Mouse (Mus musculus) bone marrow, adult 2 months (tissue): ENCODE results near the gene Kansl2.

Source experiments
- CTCF ChIP-seq: fragments of 200-500 bp; IDR thresholded peaks from 2 replicates; pipeline ENCODE4 v1.5.1; 2011; ENCODE audit warnings: low read length, control low read depth; ENCODE audit not compliant: control insufficient read depth, insufficient read depth
- POLR2A ChIP-seq: fragments of 200-500 bp; IDR thresholded peaks from 2 replicates; pipeline ENCODE4 v1.6.1; 2011; ENCODE audit warnings: low read depth, mild to moderate bottlenecking, control low read depth, low read length, borderline replicate concordance; ENCODE audit not compliant: control insufficient read depth

DNA sequence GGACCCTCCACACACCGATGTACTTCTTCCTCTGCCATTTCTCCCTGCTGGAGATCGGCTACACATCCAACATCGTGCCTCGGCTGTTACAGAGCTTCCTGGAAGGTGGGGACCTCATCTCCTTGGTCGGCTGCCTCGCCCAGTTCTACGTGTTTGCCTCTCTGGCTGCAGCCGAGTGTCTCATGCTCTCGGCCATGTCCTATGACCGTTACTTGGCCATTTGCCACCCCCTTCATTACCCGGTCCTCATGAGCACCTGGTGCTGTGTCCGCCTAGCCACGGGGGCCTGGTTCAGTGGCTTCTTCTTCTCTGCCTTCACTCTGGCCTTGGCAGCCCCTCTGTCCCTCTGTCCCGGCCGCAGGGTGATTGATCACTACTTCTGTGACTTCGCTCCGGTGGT lies 36.4 kb downstream of the Kansl2 start:
- no peak for TF ChIP-seq CTCF
- TF ChIP-seq POLR2A, result no peak
